Mouse (Mus musculus): ENCODE measurements at regions not wholly inside any gene's neighbourhood (a gene's known extent, or its start where the extent isn't known, plus 50 kb on each side); places are given as distances from the start of the nearest gene placed in this dataset.
"Not testable (repeated sequence)": the region's sequence is repeated elsewhere in the genome, so short reads cannot be mapped to it uniquely, and the experiment has no call there.

- DNase-seq (ENCODE audit: low read depth, low spot score) = not testable (repeated sequence)
Observed at GRCm38 (mm10) chr10:84308746-84309145, 131.7 kb downstream of the Nuak1 start.

GRCm38 (mm10) chr10:84310653-84311052 lies 129.7 kb downstream of the Nuak1 start:
- DNase-seq (ENCODE audit: low read depth, low spot score) = no peak

- DNase-seq (ENCODE audit: low read depth, low spot score) = peak; percentile 4
Observed at GRCm38 (mm10) chr10:84312656-84313055, 127.7 kb downstream of the Nuak1 start.

- no peak for DNase-seq (ENCODE audit: low read depth, low spot score)
Observed at GRCm38 (mm10) chr10:84316857-84317256, 123.5 kb downstream of the Nuak1 start.

- DNase-seq (ENCODE audit: low read depth, low spot score) = no peak
Observed at GRCm38 (mm10) chr10:84317960-84318359, 122.4 kb downstream of the Nuak1 start.
